Mouse (Mus musculus) Patski (cell line): Measurements from ENCODE around the gene Pak4. TPM values are rescaled to one million over a fixed set of nuclear protein-coding genes. Genes with fewer than 3 reads are reported as not detected.

Experiments
- ATAC-seq: fragments of 100-300 bp; one replicate; pipeline ENCODE4 v1.8.0; 2021
- CTCF ChIA-PET: fragments of 350-600 bp; sonication (Branson Sonifier 250); formaldehyde crosslinking; loops from one replicate; lab custom pipeline; 2022; ENCODE audit warnings: inconsistent platforms; lab: Charles Lee
- POLR2A ChIA-PET: fragments of 350-600 bp; sonication (Branson Sonifier 250); formaldehyde crosslinking; loops from one replicate; lab custom pipeline; 2022; ENCODE audit warnings: antibody characterized with exemption, inconsistent platforms; lab: Charles Lee
- DNase-seq: peaks from one replicate; pipeline ENCODE4 v3.0.0-alpha.2; 2011; ENCODE audit warnings: low read depth, low spot score
- H3K27me3 ChIP-seq: fragments of 371-371 bp; one replicate; pipeline ENCODE4 v1.5.1; 2021
- CTCF ChIP-seq: fragments of 100-300 bp; IDR thresholded peaks from one replicate; pipeline ENCODE4 v1.5.1; 2021
- in situ Hi-C: fragments of 300-500 bp; cut with MboI; formaldehyde crosslinking; loops from 3 replicates; pipeline ENCODE4 v1.11.1; 2018; ENCODE audit warnings: low pct_unique_long_range_greater_than_20kb, mixed read lengths
- polyA plus RNA-seq: library from polyadenylated mRNA; unstranded; gene quantifications from one replicate; pipeline ENCODE4 v1.2.3, GENCODE M21; 2021

The Pak4 gene
- polyA plus RNA-seq, 1 experiment from 2014 or later, result 49.3 TPM

- TF ChIP-seq CTCF, result no peak
- ATAC-seq (no peak), DNase-seq (no peak)
- in situ Hi-C loops, result no loop called here
- H3K27me3 ChIP-seq, result no peaks in the 10 kb centered on the region
- POLR2A ChIA-PET, result no interaction called here
- CTCF ChIA-PET, result interaction anchor here (1.3 to 1.6 kb wide), 3 partner anchors 18 to 49 kb away, joined by 3 to 6 read pairs (median 4); no protein-coding TSS in a partner anchor
These were observed 20.0 kb downstream of the Pak4 start for GRCm38 (mm10) chr7:28577826-28578542.

GRCm38 (mm10) chr7:28576271-28576914, 21.6 kb downstream of the Pak4 start:
- POLR2A ChIA-PET, result no interaction called here
- no peak for ATAC-seq

DNA sequence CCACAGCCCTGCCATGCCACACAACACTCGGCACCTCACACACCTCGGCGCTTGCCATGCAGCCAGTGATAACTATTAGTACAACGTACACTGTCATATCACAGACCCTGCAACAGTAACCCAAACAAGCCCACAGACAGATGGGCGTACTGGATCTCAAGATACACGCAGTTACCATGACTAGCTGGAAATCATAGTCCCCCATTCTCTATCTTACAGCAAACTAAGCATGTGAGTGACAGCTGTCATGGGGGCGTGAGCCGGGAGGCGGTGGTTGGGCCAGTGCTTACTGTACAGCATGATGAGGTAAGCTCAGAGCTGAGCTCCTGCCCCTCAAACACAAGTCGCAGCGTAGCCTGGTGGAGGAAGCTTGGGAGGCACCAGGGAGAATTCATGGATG, 22.4 kb downstream of the Pak4 start:
- in situ Hi-C loops, result no loop called here
- CTCF ChIA-PET, result interaction anchor here (1.1 kb wide), 1 partner anchor 9 kb away, joined by 3 read pairs; no protein-coding TSS in a partner anchor
- no peak for ATAC-seq
- no peak for DNase-seq
- no peak for TF ChIP-seq CTCF
- POLR2A ChIA-PET, result interaction anchor here (1.2 kb wide), 1 partner anchor 21 kb away, joined by 3 read pairs; no protein-coding TSS in a partner anchor
- no peaks in the 10 kb centered on the region for H3K27me3 ChIP-seq

More at GRCm38 (mm10) chr7:28576271-28576914, 21.6 kb downstream of the Pak4 start:
- CTCF ChIA-PET, result interaction anchor here (1.1 to 1.6 kb wide), 5 partner anchors 8 to 24 kb away, joined by 3 to 6 read pairs (median 3); no protein-coding TSS in a partner anchor
- TF ChIP-seq CTCF, result no peak
- H3K27me3 ChIP-seq, result no peaks in the 10 kb centered on the region
- in situ Hi-C loops, result no loop called here
- no peak for DNase-seq

GRCm38 (mm10) chr7:28573236-28573635, 24.7 kb downstream of the Pak4 start:
- in situ Hi-C loops, result no loop called here
- TF ChIP-seq CTCF, result no peak
- ATAC-seq (no peak), DNase-seq (no peak)
- H3K27me3 ChIP-seq, result no peaks in the 10 kb centered on the region
- ChIA-PET POLR2A (no interaction called here), CTCF (interaction anchor here (1.0 kb wide), 1 partner anchor 18 kb away, joined by 3 read pairs; no protein-coding TSS in a partner anchor)

DNA sequence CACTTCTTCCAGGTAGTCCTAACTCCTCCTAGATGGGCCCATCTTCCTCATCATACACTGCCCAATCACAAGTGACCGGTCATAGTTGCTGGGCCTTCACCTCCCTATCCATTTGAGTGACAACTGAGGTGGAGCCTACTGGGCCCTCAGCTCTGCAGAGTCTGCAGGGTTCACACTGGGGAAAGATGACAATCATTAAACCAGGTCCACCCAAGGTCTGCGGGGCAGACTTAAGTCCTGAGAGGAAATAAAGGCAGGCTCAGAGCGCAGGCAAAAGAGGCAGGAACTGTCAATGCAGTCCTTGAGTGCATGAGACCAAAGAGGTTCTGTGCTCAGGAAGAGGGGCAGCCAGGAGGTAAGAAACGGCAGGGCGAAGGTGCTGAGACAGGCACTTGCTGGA, 25.3 kb downstream of the Pak4 start:
- no peaks in the 10 kb centered on the region for H3K27me3 ChIP-seq
- no peak for TF ChIP-seq CTCF
- in situ Hi-C loops, result no loop called here
- ATAC-seq (no peak), DNase-seq (no peak)
- CTCF ChIA-PET, result interaction anchor here (3.2 kb wide), 1 partner anchor 29 kb away, joined by 17 read pairs; no protein-coding TSS in a partner anchor
- POLR2A ChIA-PET, result interaction anchor here (1.2 kb wide), 1 partner anchor 24 kb away, joined by 3 read pairs; no protein-coding TSS in a partner anchor

- ChIA-PET POLR2A (interaction anchor here (1.6 kb wide), 1 partner anchor 24 kb away, joined by 8 read pairs; no protein-coding TSS in a partner anchor), CTCF (interaction anchor here (1.0 to 3.2 kb wide), 4 partner anchors 13 to 30 kb away, joined by 4 to 17 read pairs (median 4); no protein-coding TSS in a partner anchor)
- no peaks in the 10 kb centered on the region for H3K27me3 ChIP-seq
- DNase-seq (no peak), ATAC-seq (no peak)
- TF ChIP-seq CTCF, result no peak
- in situ Hi-C loops, result no loop called here
These were observed 26.9 kb downstream of the Pak4 start for GRCm38 (mm10) chr7:28570982-28571682.

GRCm38 (mm10) chr7:28570291-28570981, 27.5 kb downstream of the Pak4 start:
- ChIA-PET CTCF (interaction anchor here (0.8 to 3.2 kb wide), 5 partner anchors 14 to 158 kb away, joined by 3 to 17 read pairs (median 4); no protein-coding TSS in a partner anchor), POLR2A (interaction anchor here (1.6 kb wide), 1 partner anchor 25 kb away, joined by 8 read pairs; no protein-coding TSS in a partner anchor)
- DNase-seq (no peak), ATAC-seq (no peak)
- no peak for TF ChIP-seq CTCF
- H3K27me3 ChIP-seq, result no peaks in the 10 kb centered on the region
- in situ Hi-C loops, result no loop called here

- CTCF ChIA-PET, result interaction anchor here (0.9 to 3.0 kb wide), 7 partner anchors 9 to 122 kb away, joined by 3 to 18 read pairs (median 4); no protein-coding TSS in a partner anchor
- ATAC-seq (no peak), DNase-seq (no peak)
- no peaks in the 10 kb centered on the region for H3K27me3 ChIP-seq
- in situ Hi-C loops, result loop anchor here (5.0 kb wide), 1 partner anchor 34 kb away; no protein-coding TSS in a partner anchor
- POLR2A ChIA-PET, result interaction anchor here (1.1 kb wide), 1 partner anchor 19 kb away, joined by 3 read pairs; no protein-coding TSS in a partner anchor
- TF ChIP-seq CTCF, result no peak
These were observed 29.7 kb downstream of the Pak4 start for GRCm38 (mm10) chr7:28568253-28568652.

GRCm38 (mm10) chr7:28567539-28567938, 30.4 kb downstream of the Pak4 start:
- in situ Hi-C loops, result loop anchor here (5.0 kb wide), 1 partner anchor 35 kb away; no protein-coding TSS in a partner anchor
- DNase-seq, result no peak
- no peaks in the 10 kb centered on the region for H3K27me3 ChIP-seq
- ChIA-PET CTCF (interaction anchor here (2.1 to 3.0 kb wide), 2 partner anchors 34 to 91 kb away, joined by 4 to 18 read pairs; no protein-coding TSS in a partner anchor), POLR2A (no interaction called here)
- TF ChIP-seq CTCF, result no peak
- ATAC-seq, result no peak
